Mouse (Mus musculus) frontal cortex, postnatal 25 days (tissue): ENCODE data around the gene Wdr18.

Experiments used
- DNase-seq, 2 experiments: peaks; one replicate each; pipeline ENCODE4 v3.0.0; 2022; ENCODE audit warnings: low spot score in 2 of 2

Wdr18 gene

DNA sequence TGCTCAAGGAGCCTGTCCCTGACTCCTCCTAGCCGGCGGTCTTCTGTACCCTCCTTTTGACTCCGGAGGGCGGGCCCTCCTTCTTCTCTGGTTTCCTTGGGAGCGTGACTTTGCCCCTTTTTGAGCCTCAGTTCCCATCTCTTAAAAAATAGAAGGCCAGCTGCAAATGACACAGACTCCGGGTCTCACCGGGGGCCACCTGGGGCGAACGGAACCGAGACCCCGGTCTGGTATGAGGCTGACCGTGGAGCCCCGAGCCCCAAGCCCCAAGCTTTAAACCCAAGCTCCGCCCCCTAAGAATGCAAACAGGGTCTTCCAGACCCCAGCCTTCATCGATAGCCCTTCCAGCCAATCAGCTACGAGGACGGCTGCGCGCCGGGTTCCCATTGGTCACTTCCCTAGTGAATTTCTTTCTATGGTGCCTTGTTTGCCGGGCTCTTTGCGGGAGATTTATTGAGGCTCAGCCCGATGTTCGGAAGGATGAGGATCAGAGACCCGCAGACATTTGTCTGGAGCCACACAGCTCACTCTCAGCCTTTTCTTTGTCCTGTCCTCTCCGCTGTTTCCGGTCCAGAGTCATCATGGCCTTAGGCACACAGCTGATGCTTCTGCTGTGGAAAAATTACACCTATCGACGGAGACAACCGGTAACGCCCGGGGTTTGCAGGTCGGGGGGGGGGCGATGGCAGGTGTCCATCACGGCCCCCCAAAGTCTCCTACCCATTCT, 37.2 kb downstream of the Wdr18 start:
- peak; percentile 43 to 69 for DNase-seq

- DNase-seq, result no peak
Measured at GRCm38 (mm10) chr10:79997819-79998218, 37.9 kb downstream of the Wdr18 start.

DNA sequence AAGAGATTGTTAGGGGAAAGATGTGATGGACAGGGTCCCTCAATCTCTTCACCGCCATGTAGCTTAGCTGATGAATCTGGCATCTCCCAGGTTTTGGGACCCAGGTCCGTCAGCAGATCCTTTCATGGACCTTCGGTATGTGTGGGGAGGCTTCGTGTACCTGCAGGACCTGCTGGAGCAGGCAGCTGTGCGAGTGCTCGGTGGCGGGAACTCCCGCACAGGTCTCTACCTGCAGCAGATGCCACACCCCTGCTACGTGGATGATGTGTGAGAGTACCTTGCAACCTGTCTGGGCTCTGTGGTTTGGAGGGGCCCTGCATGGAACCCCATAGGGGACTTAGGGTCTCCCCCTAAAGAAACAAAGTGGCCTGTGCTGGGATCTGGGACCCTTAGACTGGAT, 42.0 kb downstream of the Wdr18 start:
- no peak for DNase-seq

GRCm38 (mm10) chr10:80002829-80003228, 42.9 kb downstream of the Wdr18 start:
- no peak for DNase-seq

DNA sequence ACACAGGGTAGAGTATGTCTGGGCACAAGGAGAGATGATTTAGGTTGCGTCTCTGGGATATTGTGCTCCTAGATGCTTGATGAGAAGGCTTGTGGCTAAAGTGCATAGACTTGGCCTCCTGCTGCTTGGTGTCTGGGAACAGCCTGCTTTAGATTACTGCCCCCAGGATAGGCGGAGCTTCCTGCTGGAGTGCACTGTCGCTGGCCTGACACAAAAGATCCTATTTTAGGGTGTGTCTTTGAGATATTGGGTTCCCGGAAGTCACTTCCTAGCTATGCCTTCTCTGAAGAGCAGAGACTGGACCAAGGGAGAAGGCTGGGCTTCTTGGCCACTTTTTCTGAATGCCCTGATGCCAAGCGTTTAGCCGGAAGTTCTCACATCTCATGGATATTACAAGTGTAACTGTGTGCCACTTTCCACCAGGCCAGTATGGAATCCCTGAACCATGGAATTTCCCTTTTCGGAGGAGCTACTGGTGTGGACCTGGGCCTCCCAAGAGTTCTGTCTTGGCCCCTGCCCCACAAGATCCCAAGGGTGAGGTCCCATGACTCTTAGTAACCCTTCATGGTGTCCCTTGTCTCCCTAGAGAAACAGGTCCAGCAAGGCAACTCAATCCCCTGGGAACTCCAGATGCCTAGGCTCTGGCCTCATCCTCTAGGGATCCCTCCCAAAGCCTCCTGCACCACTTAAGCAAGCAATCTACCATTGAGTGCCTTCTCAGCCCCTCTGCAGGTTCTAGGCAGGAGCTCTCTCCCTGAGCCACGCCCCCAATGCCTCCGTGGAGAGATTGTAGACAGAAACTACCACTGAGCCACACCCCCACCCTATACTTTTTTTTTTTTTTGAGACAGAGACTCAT, 43.7 kb downstream of the Wdr18 start:
- no peak for DNase-seq

GRCm38 (mm10) chr10:80004233-80004705, 44.3 kb downstream of the Wdr18 start:
- DNase-seq, result no peak

DNA sequence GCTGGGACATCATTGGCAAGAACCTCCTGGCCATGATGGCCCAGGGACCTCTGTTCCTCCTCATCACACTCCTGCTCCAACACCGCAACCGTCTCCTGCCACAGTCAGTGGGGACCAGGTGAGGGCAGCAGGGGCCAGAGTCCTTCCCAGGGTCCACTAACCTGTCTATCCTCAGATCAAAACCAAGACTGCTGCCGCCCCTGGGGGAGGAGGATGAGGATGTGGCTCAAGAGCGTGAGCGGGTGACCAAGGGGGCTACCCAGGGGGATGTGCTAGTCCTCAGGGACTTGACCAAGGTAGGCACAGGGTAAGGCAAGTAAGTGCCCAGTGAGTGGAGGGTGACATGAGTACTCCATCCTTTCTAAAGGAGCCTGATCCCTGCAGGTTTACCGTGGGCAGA, 51.8 kb downstream of the Wdr18 start:
- DNase-seq, result no peak

- DNase-seq, result no peak
Measured at GRCm38 (mm10) chr10:80013609-80014008, 53.7 kb downstream of the Wdr18 start.

GRCm38 (mm10) chr10:80014484-80015290, 54.7 kb downstream of the Wdr18 start:
- DNase-seq, result no peak

DNA sequence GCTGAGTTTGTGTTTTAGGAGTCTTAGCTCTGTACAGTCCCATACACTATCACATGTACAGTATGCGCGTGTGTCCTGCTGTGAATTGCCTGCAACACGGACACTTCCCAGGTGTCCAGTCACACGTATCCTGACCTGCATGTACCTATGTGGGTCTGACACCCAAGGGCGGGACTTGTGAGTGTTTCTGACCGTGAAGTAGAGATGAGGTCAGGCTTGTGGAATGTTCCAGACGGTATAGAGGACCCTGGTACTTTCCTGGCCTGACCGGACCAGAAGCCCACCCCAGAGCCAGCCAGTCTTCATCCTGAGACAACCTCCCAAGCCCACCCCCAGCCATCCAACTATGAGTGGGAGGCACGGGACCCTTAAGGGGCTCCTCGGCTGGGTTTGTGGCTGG, 55.6 kb downstream of the Wdr18 start:
- no peak for DNase-seq

GRCm38 (mm10) chr10:80016511-80016910, 56.6 kb downstream of the Wdr18 start, which contains the start of gene Arhgap45:
Gene Arhgap45, plus strand, starts transcription at chr10:80016653.
- no peak for DNase-seq

DNA sequence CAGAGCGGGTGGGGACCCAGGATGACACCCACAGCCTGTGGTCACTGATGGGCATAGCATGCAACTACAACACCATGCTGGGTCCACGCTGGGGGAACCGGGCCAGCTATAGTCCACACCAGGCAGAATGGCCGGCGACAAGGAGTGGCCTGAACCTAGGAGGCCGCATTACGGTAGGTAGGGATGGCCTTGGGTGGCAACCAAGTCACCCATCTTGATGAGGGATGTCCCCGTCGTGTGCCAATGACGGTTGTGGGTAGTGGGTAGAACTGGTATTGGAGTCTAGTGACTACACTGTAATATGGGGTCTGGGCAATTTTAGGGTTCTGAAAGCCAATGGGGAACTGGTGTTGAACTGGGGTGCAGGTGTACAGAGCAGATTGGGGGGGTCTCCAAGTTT, 57.0 kb downstream of the Wdr18 start:
- no peak for DNase-seq

DNA sequence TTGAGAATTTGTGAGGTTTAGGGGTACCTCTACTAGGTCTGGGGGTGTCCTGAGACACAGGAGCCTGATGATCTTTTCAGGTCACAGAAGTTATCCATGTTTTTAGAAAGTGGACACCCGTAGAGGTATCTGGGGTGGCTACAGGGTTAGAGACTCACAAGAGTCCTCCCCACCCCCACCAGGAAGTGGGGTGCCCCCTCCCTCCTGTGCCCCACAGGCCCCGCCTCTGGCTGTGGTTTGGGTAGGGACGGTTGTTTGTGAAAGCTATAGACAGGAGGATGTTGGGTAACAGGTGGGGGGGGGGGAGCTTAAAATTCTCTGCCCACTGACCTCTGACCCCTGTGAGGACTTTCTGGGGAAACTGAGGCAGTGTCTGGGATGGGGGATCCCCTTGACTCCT, 57.4 kb downstream of the Wdr18 start:
- no peak for DNase-seq

DNA sequence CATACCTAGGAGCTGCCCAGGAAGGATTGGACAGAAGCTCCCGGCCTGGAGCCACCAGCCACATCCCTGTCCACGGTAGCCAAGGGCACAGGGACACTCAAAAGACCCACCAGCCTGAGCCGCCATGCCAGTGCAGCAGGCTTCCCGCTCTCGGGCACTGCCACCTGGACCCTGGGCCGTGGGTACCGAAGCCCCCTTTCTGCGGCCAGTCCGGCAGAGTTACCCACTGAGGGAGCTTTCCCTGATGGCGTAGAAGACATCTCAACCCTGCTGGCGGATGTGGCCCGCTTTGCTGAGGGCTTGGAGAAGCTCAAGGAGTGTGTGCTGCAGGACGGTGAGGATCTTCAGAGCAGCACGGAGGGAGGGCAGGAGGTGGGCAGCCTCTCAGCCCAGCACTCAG, 57.8 kb downstream of the Wdr18 start:
- no peak for DNase-seq

- no peak for DNase-seq
Measured at GRCm38 (mm10) chr10:80018739-80019297, 58.9 kb downstream of the Wdr18 start.

- DNase-seq, result no peak
Measured at GRCm38 (mm10) chr10:80019471-80020131, 59.6 kb downstream of the Wdr18 start.
